Mouse (Mus musculus) urinary bladder, adult 2 months (tissue): ENCODE measurements around the gene Uri1. TPM values are rescaled to one million over a fixed set of nuclear protein-coding genes. Genes with fewer than 3 reads are reported as not detected.

Experiments
- DNase-seq: peaks from one replicate; pipeline ENCODE4 v3.0.0; 2022; ENCODE audit warnings: low spot score
- polyA plus RNA-seq: library from polyadenylated mRNA; depleted of rRNA; stranded (reverse); fragments of >200 nt; gene quantifications from 2 replicates; pipeline ENCODE4 v1.2.3, GENCODE M21; 2012; rRNA removed

Gene Uri1
- polyA plus RNA-seq, 1 experiment, result 32.2 TPM

GRCm38 (mm10) chr7:37918926-37919325 is 104.4 kb downstream of the Uri1 start:
- DNase-seq, result no peak

GRCm38 (mm10) chr7:37916762-37917439 is 106.5 kb downstream of the Uri1 start:
- no peak for DNase-seq

GRCm38 (mm10) chr7:37911802-37912122 is 111.6 kb downstream of the Uri1 start:
- no peak for DNase-seq

- no peak for DNase-seq
These were observed 112.1 kb downstream of the Uri1 start for GRCm38 (mm10) chr7:37911114-37911801.

- DNase-seq, result no peak
These were observed 113.2 kb downstream of the Uri1 start for GRCm38 (mm10) chr7:37910161-37910560.

Other genes with a start within 250 kb of the Uri1 start
- 8.7 and 14.2 TPM in 2 replicates for gene Zfp536, start 249.9 kb downstream of the Uri1 start, polyA plus RNA-seq
- gene Ccne1, start 84.0 kb upstream of the Uri1 start, polyA plus RNA-seq, result 3.1 and 3.6 TPM in 2 replicates
- 52.4 and 56.0 TPM in 2 replicates for gene 1600014C10Rik, start 159.7 kb upstream of the Uri1 start, polyA plus RNA-seq
- 11.0 and 14.1 TPM in 2 replicates for gene Plekhf1, start 204.5 kb upstream of the Uri1 start, polyA plus RNA-seq
- gene Pop4, start 247.9 kb upstream of the Uri1 start, polyA plus RNA-seq, result 30.6 and 34.8 TPM in 2 replicates